Mouse (Mus musculus) c-Kit-positive CD71-positive TER-119-negative erythroid progenitor cells, embryonic 14.5 days (primary cell): ENCODE measurements around the gene Prkar2a.

Source experiments
- DNase-seq: peaks from one replicate; pipeline ENCODE4 v3.0.0-alpha.2; 2013; ENCODE audit warnings: low read depth

Prkar2a gene

GRCm38 (mm10) chr9:108796351-108796981 is 107.4 kb downstream of the Prkar2a start:
- DNase-seq, result no peak

- no peak for DNase-seq
These were observed 108.4 kb downstream of the Prkar2a start for GRCm38 (mm10) chr9:108797477-108797876.

- DNase-seq, result no peak
These were observed 109.5 kb downstream of the Prkar2a start for GRCm38 (mm10) chr9:108798508-108799075.

GRCm38 (mm10) chr9:108799564-108799963 is 110.5 kb downstream of the Prkar2a start:
- DNase-seq, result no peak
